Mouse (Mus musculus) lung, postnatal 0 days (tissue): ENCODE results near the gene Smarca4.

Source experiments
- CTCF ChIP-seq: IDR thresholded peaks from 2 replicates; pipeline ENCODE4 v1.5.1; 2016; ENCODE audit warnings: antibody characterized with exemption, mild to moderate bottlenecking
- EP300 ChIP-seq: IDR thresholded peaks from 2 replicates; pipeline ENCODE4 v1.6.1; 2016; ENCODE audit warnings: antibody characterized with exemption, mild to moderate bottlenecking, control low read depth

GRCm38 (mm10) chr9:21585401-21585800 is 30.6 kb upstream of the Smarca4 start:
- TF ChIP-seq CTCF, result no peak
- TF ChIP-seq EP300, result no peak
